Mouse (Mus musculus) intestine, postnatal 0 days (tissue): ENCODE results near the gene Rps18. TPM values are rescaled to one million over a fixed set of nuclear protein-coding genes. Genes with fewer than 3 reads are reported as not detected.

Experiments
- ATAC-seq: fragments of 200-750 bp; cut with Nextera tagmentation; 2 replicates; pipeline ENCODE4 v1.8.0; 2017; ENCODE audit warnings: mild to moderate bottlenecking, moderate TSS enrichment, moderate library complexity
- H3K27ac ChIP-seq: fragments of 300-500 bp; sonication (generic); 2 replicates; pipeline ENCODE4 v1.5.1; 2014; ENCODE audit warnings: mild to moderate bottlenecking, low read depth, low read length, moderate library complexity
- H3K27me3 ChIP-seq: fragments of 300-500 bp; sonication (generic); replicated peaks from 2 replicates; pipeline ENCODE4 v1.6.1; 2014; ENCODE audit warnings: low read length, mixed read lengths; ENCODE audit not compliant: control insufficient read depth, insufficient read depth
- H3K36me3 ChIP-seq: fragments of 300-500 bp; sonication (generic); 2 replicates; pipeline ENCODE4 v1.6.1; 2014; ENCODE audit warnings: mild to moderate bottlenecking, moderate library complexity; ENCODE audit not compliant: control insufficient read depth, insufficient read depth
- H3K4me1 ChIP-seq: fragments of 300-500 bp; sonication (generic); replicated peaks from 2 replicates; pipeline ENCODE4 v1.6.1; 2014; ENCODE audit warnings: antibody characterized with exemption, low read length, mixed read lengths; ENCODE audit not compliant: control insufficient read depth, insufficient read depth
- H3K4me2 ChIP-seq: fragments of 300-500 bp; sonication (generic); replicated peaks from 2 replicates; pipeline ENCODE4 v1.6.1; 2014; ENCODE audit warnings: low read depth, mild to moderate bottlenecking, moderate library complexity
- H3K4me3 ChIP-seq: fragments of 300-500 bp; sonication (generic); 2 replicates; pipeline ENCODE4 v1.5.1; 2014; ENCODE audit warnings: low read depth, low read length
- H3K9ac ChIP-seq: fragments of 300-500 bp; sonication (generic); 2 replicates; pipeline ENCODE4 v1.6.1; 2014; ENCODE audit warnings: mild to moderate bottlenecking, low read depth, low read length
- H3K9me3 ChIP-seq: fragments of 300-500 bp; sonication (generic); 2 replicates; pipeline ENCODE4 v1.6.1; 2016; ENCODE audit warnings: mixed run types; ENCODE audit not compliant: control insufficient read depth
- CTCF ChIP-seq: sonication (generic); IDR thresholded peaks from 2 replicates; pipeline ENCODE4 v1.5.1; 2016; ENCODE audit warnings: low read depth, mild to moderate bottlenecking, control low read depth, antibody characterized with exemption, moderate library complexity
- WGBS: fragments of 180-500 bp; shearing (Covaris S2); extraction: QIAGEN DNeasy Blood & Tissue Kit; methylation state at CpG from one replicate; pipeline ENCODE4 v1.1.7; 2014; 5-methylcytosine and 5-hydroxymethylcytosine counted together
- polyA plus RNA-seq: library from polyadenylated mRNA; unstranded; fragments of >200 nt; fragmentation: Nextera tagmentation; extraction: Ambion mirVana; gene quantifications from 2 replicates; pipeline ENCODE4 v1.2.1, GENCODE M21; 2015

The Rps18 gene
- polyA plus RNA-seq, 1 experiment from 2014 or later: 1,067 TPM

- Histone ChIP-seq H3K4me2 (no peak overlapping the region), H3K27ac (no peak overlapping the region), H3K4me3 (no peak overlapping the region), H3K36me3 (peaks cover 14% of the 10 kb centered on the region; the same call in 1 of the 2 replicates), H3K9ac (no peak overlapping the region), H3K4me1 (no peaks in the 10 kb centered on the region), H3K9me3 (no peaks in the 10 kb centered on the region), H3K27me3 (no peaks in the 10 kb centered on the region)
- 78% methylated on average over 4 of the region's 4 CpGs for WGBS
- ATAC-seq: no peak
- TF ChIP-seq CTCF: peak; percentile 55
Measured at GRCm38 (mm10) chr17:33969394-33969793, 13.6 kb upstream of the Rps18 start.

- H3K9ac ChIP-seq: no peak overlapping the region
- H3K36me3 ChIP-seq: peaks cover 14% of the 10 kb centered on the region; the same call in 1 of the 2 replicates
- no peaks in the 10 kb centered on the region for H3K27me3 ChIP-seq
- WGBS: 30% methylated on average over 5 of the region's 5 CpGs
- no peak overlapping the region for H3K27ac ChIP-seq
- H3K9me3 ChIP-seq: no peaks in the 10 kb centered on the region
- H3K4me1 ChIP-seq: no peaks in the 10 kb centered on the region
- no peak overlapping the region for H3K4me3 ChIP-seq
- 0 out of 2 replicates have a peak overlapping the region, but pooled peaks have one; percentile 0 for H3K4me2 ChIP-seq
- ATAC-seq: peak; percentile 78
- TF ChIP-seq CTCF: peak; percentile 57
Measured at GRCm38 (mm10) chr17:33968927-33969326, 13.1 kb upstream of the Rps18 start.

- Histone ChIP-seq H3K27ac (no peak overlapping the region), H3K36me3 (peaks cover 19% of the 10 kb centered on the region; the same call in 1 of the 2 replicates), H3K4me2 (0 out of 2 replicates have a peak overlapping the region, but pooled peaks have one; percentile 0), H3K27me3 (no peaks in the 10 kb centered on the region), H3K9ac (no peak overlapping the region), H3K4me3 (no peak overlapping the region), H3K4me1 (no peaks in the 10 kb centered on the region), H3K9me3 (no peaks in the 10 kb centered on the region)
- peak; percentile 90 for TF ChIP-seq CTCF
- ATAC-seq: peak; percentile 67
- 2% methylated on average over 9 of the region's 9 CpGs for WGBS
Measured at GRCm38 (mm10) chr17:33968489-33968888, 12.7 kb upstream of the Rps18 start.

- peaks cover 44% of the 10 kb centered on the region; the same call in 1 of the 2 replicates for H3K36me3 ChIP-seq
- H3K9me3 ChIP-seq: no peaks in the 10 kb centered on the region
- no peak for ATAC-seq
- 81% methylated on average over 16 of the region's 16 CpGs for WGBS
- no peak for TF ChIP-seq CTCF
- no peak overlapping the region for H3K4me3 ChIP-seq
- no peaks in the 10 kb centered on the region for H3K27me3 ChIP-seq
- H3K9ac ChIP-seq: no peak overlapping the region
- H3K4me2 ChIP-seq: no peak overlapping the region
- no peak overlapping the region for H3K27ac ChIP-seq
- H3K4me1 ChIP-seq: no peaks in the 10 kb centered on the region
Measured at GRCm38 (mm10) chr17:33965846-33966550, 10.2 kb upstream of the Rps18 start.

- Histone ChIP-seq H3K4me3 (no peak overlapping the region), H3K27me3 (no peaks in the 10 kb centered on the region), H3K27ac (no peak overlapping the region), H3K9ac (no peak overlapping the region), H3K36me3 (peaks cover 51% of the 10 kb centered on the region), H3K4me2 (no peak overlapping the region), H3K4me1 (no peaks in the 10 kb centered on the region), H3K9me3 (no peaks in the 10 kb centered on the region)
- no peak for ATAC-seq
- TF ChIP-seq CTCF: no peak
- WGBS: 95% methylated on average over 17 of the region's 17 CpGs
Measured at GRCm38 (mm10) chr17:33965082-33965845, 9.5 kb upstream of the Rps18 start.

GRCm38 (mm10) chr17:33962876-33963275, 7.1 kb upstream of the Rps18 start:
- no peak overlapping the region for H3K4me3 ChIP-seq
- no peak overlapping the region for H3K27ac ChIP-seq
- no peaks in the 10 kb centered on the region for H3K27me3 ChIP-seq
- H3K4me2 ChIP-seq: no peak overlapping the region
- no peak for ATAC-seq
- H3K9ac ChIP-seq: no peak overlapping the region
- no peak for TF ChIP-seq CTCF
- peaks cover 70% of the 10 kb centered on the region for H3K36me3 ChIP-seq
- WGBS: 93% methylated on average over 7 of the region's 7 CpGs
- H3K9me3 ChIP-seq: no peaks in the 10 kb centered on the region
- no peaks in the 10 kb centered on the region for H3K4me1 ChIP-seq
